Mouse (Mus musculus) adrenal gland, postnatal 10 days (tissue): ENCODE data around the gene Lnpk. TPM values are rescaled to one million over a fixed set of nuclear protein-coding genes. Genes with fewer than 3 reads are reported as not detected.

Experiments used
- DNase-seq: peaks from one replicate; pipeline ENCODE4 v3.0.0; 2021; ENCODE audit warnings: mixed read lengths
- long read RNA-seq, 2 experiments: library from polyadenylated mRNA; stranded (forward); transcript quantifications; one replicate each; pipeline ENCODE4 v2.0.0; 2021
- total RNA-seq, 2 experiments: library from RNA; stranded (reverse); gene quantifications; 2 replicates each; pipeline ENCODE4 v1.2.3; 2021

Gene Lnpk
- total RNA-seq = 10 to 100 TPM; 12.2 to 21.7 TPM
- long read RNA-seq, experiment 1, transcript Lnpk-201 (13 exons, 3,195 nt) = major isoform, 7 of 11 reads
- long read RNA-seq, experiment 1, partial matches to known transcripts = 1 of 11 reads
- long read RNA-seq, experiment 1, other reads (novel, unspliced or antisense) = 0 of 11 reads
- long read RNA-seq, experiment 2, transcript Lnpk-201 (13 exons, 3,195 nt) = major isoform, 5 of 6 reads
- long read RNA-seq, experiment 2, partial matches to known transcripts = 0 of 6 reads
- long read RNA-seq, experiment 2, other reads (novel, unspliced or antisense) = 0 of 6 reads

DNA sequence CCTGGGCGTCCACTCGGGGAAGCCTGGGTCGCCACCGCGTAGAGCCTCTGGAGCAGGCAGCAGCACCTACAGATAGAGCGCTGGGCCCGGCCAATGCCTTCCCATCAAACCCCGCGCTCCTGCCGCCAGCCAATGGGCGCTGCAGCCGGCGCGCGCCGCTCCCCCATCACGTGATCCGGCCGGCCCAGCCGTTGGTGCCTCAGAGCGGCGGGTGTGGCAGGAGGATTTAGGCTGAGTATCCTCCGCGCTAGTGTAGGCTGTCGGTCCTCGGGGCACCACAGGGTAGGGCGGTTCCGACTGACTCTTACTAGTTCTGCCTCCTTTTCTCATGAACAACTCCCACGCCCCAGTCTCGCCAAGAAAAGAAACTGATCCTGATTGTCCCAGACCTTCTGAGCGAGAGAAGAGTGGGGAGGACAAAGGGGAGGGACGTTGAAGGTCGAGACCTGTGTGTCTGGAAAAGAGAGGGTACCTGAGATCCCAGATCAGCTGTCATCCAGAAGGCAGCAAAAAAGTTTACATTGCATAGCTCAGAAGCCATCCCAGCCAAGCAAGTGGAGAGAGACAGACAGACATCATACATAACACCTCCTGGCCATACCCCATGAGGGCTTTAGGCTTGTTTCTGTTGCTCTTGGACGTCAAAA, at the start of gene Lnpk:
Gene Lnpk (minus strand): TSS at position 593 of the 647 bp plus-strand sequence.
- DNase-seq = peak; percentile 96

DNA sequence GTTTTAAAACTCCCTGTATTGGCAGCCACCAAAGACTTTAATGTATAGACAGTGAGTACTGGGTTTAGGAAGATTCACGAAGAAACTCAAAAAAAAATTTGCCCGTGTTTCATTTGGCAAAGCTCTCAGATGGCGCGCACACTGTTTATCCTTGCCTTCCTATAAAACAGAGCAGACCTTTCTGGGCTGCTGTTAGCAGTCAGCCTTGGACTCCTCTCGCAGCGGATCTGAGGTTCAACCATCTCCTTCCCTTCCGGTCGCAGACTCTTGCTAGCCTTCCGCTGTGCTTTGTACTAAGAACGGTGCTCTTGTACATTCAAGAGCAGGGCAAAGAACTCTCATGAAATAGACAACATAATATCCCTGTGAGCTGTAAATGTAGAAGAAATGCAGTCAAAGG, 41.1 kb upstream of the Lnpk start:
- DNase-seq = no peak

DNA sequence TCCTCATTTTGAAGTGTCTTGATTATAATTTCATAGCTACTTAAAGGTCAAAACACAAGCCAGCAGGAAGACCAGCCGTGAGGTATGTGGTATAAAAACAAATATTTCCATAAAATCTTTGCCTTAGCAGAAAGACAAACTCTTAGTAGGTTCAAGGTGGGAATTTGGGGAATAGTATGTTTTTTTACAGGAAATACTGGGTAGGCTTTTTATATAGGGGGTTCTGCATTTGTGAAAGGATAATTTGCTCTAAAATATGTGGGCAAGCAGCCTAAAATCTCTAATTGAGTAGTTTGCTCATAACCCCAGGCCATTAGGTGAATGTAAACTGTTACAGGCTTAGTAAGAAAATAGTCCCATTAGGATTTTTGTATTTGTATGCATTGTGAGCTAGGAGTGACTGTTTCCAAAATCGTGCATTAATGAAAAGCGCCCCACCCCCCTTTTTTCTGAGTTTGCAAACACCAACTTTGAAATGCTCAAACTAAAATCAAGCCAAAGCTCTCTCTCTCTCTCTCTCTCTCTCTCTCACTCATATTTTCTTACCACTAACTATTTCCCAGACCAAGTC, 40.5 kb upstream of the Lnpk start:
- no peak for DNase-seq

DNA sequence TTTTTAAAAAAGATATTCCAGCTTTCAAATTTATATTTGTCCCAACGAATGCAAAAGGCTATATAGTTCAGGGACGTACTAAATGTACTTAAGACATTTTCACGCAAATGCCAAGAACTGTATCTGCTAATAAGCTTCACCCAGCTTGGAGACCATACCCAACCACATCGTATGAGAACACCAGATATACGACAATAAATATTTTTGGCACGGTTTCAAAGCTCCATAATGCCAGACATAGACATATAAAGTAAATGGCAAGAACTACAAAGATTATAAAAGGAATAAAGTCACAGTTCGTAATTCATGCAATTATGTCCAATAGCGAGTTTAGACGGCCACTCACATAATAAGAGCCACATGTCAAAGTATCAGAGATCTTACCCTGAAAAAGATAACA, 38.5 kb upstream of the Lnpk start:
- no peak for DNase-seq

DNA sequence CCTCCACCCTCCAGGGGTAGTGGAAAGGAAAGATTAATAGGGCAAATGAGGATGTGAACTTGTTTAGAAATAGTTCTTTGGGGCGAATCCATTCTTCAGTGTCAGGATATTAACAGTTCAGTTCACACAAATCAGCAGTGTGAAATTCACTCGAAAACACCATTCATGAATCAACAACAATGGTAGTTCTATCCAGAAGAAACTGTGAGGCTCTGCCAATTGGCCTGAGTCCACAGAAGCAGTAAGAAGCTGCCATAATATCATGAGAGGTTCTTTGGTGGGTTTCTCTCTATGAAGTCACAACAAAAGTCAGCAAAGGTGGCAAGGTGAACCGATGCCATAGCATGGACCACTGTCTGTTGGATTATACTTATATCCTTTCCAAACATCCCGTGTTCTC, 32.2 kb upstream of the Lnpk start:
- no peak for DNase-seq

DNA sequence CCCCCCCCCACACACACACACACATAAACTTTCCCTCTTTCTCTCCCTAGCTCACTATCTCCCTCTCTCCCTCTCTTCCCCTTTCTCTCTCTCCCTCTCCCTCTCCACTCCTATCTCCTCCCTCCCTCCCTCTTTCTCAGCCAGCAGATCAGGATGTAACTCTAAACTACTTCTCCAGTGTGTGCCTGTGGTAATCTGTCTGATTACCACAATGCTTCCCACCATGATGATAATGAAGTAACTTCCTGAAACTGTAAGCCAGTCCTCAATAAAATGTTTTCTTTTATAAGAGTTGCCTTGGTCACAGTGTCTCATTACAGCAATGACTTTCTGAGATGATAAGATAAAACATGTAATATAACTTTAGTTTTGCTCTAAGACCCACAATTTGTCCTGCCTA, 30.1 kb upstream of the Lnpk start:
- DNase-seq = no peak

DNA sequence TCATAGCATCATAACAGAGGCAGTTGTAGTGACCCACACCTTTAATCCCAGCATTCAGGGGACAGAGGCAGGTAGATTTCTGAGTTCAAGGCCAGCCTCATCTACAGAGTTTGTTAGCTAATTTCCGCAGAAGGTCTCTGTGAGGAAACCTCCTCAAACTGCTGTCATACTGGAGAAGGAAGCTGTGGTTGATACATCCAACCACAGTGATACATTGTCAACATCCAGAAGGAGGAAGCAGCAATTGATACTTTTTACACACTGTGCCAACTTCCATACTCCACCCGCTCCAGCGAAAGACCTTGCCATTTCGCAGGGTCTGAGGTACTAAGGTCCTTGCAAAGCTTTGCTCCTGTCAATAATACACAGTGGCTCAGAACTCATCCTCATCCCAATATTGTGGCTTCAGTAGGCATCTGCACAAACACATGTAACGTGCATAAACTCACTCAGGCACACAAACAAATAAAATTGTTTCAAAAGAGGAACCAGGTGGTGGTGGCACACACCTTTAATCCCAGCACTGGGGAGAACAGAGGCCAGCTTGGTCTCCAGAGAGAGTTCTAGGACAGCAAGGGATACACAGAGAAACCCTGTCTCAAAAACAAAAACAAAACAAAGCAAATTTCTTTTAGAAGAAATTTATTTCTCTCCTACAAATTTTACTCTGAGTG, 27.0 kb upstream of the Lnpk start:
- DNase-seq = no peak

DNA sequence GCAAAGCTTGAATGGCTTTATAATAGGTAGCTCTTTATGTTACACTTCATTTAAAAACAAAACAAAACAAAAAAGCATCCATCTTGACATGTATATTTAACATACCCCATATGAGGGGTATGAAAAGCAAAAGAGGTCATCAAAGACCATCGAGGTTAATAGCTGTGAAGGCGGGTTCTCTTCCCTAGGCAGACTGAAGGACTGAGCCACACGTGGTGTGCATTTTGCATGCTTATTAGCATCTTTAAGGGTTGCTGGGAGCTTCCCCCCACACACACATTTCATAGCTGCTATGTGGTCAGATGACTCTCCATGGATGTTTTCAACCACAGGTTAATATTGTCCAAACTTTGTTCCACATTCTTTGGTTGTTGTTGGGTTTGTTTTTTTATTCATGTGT, 24.8 kb upstream of the Lnpk start:
- DNase-seq = no peak

DNA sequence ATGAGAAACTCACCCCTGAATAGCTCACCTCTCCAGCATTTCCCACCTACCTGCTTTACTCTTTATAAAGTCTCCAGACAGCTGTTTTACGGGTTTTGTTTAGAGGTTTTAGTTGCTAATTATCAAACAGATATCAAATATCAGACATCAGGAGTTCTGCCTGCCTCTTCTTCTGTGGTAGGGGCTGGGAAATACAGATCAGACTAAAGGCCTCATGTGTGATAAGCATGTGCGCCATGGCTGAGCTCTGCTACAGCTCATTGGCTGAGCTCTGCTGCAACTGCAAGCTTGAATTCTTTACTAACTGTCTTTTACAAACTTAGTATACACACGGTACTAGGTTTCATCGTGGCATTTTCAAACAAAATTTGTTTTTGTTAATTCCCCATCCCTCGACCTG, 23.2 kb upstream of the Lnpk start:
- no peak for DNase-seq

DNA sequence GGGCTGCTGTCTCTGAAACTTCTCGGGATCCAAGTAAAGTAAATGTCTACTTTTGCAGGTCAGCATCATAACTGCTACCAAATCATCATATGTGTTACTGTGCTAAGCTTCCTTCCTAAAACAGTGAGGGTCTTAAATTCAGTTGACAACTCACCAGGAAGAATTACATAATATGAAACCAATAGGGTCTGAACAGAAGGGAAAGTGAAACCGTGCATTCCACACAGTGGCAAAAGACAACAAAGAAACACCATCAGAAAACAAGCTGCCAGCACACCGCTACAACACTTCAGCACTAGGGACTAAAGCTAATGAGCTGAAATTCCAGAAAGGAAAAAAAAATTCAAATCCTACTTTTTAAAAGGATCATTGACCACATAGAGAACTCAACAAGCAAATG, 17.9 kb upstream of the Lnpk start:
- no peak for DNase-seq

DNA sequence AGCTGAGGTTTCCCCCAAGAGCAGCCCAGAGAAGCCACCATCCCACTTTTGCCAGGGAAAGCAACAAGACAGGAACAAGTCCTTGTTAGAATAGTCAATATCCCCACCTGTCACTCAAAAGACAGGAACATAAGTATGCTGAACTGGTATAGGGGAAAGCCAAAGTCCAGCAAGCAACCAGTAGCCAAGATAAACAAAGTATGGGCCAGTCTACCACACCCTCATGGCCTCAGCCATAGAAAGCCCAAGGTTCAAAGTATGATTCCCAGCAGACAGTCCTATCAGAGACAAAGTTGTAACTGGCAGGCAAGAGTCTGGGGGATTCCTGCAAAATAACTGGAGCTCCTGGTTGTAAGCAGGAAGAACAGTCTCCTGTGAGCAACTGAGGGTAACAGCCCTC, 16.9 kb upstream of the Lnpk start:
- DNase-seq = no peak

DNA sequence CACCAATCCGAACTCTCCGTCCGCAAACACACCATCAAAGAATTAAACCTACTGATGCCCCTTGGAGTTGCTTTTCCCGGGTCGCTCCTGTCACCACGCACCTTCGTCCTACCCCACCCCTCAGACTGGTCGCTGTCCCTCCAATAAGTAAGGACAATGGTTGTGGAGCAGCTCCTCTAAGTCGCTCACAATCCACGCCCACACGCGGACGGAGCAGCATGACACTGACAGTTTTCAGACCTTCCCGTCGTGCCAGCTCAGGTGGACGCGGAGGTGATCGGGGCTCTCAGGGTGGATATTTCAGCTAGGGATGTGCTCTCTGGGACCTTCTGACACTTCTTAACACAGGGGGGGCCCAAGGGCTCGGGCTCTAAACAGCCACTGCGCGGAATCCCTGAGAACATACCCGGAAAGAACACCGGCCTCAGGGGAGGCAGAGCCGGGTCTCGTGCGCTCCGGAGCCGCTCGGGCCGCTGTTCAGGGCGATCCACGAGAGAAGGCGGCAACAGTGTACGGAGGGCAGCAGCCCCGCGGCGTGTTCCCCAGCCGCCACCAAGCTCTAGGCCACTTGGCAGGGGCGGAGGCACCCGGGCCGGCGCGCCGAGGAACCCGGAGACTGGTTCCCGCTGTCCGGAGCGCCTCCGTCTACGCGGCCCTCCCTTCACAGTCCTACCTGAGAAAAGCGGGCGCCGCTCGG, 941 bp downstream of the Lnpk start:
- peak; percentile 49 for DNase-seq

DNA sequence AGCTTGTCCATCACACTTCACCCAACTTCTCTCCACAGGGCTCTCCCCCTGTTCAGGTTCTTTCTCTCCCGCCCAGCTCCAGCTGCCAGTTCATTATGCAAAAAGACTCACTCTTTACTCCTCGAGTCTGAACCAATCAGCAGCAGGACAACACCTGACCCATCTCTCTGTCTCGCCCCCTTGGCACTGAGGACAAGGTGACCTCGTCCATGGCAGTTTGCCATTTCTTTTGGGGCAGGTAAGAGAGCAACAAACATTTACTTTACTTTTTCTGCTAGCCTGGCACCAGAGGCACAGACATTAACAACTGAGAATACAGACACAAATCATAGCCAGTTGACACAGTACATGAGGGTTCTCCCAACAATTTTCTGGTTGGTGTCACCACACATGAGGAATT, 8.8 kb downstream of the Lnpk start:
- DNase-seq = no peak

DNA sequence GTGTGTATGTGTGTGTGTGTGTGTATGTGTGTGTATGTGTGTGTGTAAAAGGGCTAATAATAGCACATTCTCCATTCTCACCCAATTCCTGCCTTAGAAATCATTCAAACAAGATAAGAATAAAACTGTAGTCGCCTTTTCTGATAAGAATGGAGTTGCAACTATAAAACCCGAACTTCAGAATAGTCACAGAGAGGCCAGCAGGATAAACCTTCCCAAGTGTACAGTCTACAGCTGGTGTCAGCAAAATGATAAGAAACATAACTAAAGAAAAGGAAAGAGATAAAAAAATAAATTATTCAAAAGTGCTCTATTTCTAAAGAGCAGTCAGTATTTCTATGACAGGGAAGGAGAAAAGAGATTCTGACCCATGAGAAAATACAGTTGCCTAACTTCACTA, 19.4 kb downstream of the Lnpk start:
- no peak for DNase-seq

DNA sequence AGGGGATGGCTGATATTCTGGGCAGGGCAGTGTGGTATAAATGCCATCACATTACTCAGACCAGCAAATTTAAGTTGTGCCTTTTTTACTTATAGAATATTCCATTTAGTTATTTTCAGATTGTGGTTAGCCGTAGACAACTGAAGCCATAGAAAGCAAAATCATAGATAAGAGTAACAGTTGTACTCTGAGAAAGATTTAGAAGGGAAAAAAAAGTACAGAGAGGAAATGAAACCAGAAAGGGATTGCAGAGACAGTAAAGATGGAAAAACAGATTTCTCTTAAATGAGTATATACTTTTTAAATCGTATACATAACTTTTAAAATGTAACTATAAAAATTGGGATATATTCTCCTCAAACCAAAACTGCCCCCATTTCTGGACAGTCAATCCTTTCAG, 20.1 kb downstream of the Lnpk start:
- DNase-seq = no peak

DNA sequence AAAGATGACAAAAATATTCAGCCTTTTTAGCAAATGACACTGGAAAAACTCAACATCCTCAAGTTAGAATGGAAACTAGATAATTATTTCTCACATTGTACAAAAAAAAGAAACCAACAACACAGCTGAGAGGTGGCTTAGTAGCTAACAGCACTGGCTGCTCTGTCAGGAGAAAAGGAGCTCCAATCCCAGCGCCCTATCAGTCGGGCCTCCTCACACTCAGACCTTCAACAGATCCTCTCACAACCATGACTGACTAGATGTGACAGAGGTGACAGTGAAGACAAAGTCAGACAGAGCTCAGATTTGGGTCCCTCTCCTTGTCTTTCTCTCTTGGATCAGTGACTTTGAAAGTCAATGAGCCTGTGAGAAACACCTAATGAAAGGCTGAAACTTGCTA, 21.8 kb downstream of the Lnpk start:
- no peak for DNase-seq

DNA sequence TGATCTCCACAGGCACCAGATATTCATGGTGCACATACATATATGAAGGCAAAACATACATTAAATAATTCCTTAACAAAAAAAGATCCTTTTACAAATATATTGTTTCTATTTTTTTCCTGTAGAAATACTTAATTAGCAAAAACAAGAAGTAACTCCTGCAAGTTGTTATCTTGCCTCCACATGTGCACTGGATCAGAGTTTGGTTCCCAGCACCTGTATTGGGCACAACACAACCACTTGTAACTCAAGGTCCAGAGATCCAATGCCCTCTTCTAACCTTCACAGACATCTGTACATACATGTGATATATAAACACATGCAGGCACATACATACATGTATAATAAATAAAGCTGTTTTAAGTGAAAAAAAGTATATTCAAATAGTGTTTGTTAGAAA, 27.3 kb downstream of the Lnpk start:
- no peak for DNase-seq

DNA sequence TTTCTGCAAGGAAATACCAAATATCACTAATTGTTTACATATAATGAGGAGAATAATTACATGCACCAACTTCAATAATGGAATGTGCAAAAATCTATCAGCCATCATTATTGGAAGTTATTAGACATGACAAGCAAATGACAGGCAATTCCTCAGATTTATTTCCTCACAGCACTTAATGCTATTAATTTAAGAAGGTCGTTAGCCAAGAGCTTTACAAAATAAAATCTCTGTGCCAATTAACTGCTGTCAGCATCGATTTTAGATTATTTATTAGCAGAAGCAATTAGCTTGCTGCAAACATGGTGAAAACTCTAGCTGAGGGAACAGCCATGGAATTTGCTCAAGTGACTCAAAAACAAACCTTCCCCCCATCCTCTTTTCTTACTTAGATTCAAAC, 30.9 kb downstream of the Lnpk start:
- DNase-seq = no peak

DNA sequence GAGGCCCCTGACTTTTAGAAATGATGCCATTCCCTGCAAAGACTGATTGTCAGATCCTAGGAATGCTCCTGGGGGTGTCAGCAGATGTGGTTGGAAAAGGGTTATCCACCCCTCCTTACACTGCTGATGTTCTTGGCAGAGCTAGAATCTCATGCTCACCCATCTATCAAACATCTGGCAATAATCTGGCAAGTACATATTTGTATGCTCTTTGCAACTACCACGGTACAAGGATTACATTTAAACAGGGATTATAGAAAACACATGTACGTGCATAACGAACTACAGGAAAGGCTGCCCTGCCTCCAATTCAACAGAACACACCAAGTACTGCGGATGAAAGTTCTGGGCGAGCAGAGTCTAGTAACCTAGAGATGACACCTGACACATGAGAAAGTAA, 70.9 kb downstream of the Lnpk start:
- DNase-seq = no peak

DNA sequence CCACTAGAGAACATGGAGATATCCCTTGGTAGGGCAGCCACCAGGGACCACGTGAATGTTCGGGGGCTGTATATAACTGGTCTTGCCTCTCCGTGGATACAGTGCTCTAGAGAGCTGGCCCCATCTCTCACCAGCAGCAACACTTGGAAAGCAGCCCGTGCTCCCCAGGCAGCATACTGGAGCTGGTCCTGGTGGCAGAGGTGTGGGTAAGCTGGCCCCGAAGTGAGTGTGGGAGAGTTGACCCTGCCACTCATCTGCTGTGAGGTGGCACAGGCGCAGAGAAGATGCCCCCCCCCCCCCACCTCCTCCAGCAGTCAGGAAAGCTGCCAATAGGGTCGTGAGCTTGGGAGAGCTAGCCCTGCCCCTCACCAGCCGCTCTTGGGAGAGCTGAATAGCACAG, 72.8 kb downstream of the Lnpk start:
- no peak for DNase-seq

DNA sequence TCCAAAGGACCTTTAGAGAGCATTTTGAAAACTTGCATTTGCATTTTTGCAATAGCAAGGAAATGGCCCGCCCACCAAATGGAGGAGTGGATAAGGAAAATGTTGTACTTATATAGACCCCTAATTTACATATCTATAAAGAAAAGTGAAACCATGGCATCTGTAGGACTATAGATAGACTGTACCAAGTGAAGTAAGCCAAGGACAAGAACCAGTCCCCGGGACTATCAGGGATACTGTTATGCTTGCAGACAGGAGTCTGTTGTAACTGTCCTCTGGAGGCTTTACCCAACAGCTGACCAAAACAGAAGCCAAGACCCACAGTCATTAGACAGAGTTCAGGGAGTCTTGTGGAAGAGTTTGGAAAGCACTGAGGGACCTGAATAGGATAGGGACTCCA, 78.9 kb downstream of the Lnpk start:
- DNase-seq = peak; percentile 23

DNA sequence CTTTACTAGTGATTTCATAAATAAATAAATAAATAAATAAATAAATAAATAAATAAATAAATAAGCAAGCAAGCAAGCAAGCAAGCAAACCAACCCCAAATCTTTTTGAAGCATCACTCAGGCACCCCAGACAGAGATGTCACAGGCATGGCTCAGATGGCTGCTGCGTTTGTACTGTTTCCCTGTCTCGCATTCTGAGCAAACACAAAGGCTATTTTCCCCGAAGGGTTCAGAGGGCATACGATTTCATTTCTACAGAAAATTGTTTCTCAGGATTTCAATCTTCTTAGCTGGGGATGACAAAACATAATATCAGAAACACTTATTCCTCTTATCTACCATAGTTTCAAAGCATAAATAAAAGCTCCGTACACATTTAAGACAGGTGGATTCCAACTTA, 81.4 kb downstream of the Lnpk start:
- DNase-seq = no peak

DNA sequence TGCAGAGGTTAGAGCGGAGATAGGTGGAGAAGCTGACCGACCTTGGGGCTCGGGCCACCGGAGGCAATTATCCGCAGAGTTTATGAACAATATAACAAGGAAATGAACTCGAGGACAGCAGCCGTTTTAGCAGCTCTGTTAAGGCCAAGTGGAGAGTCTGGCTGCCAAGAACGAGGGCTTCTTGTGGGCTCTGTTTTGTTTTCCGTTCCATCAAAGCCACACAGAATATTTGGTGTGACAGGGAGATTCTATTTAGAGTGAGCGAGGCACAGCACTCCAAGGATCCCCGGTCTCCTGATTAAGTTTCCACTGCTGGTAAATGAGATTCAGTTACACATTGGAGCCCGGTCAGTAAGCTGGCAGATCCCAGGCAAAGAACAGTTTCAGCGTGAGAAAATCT, 87.8 kb downstream of the Lnpk start:
- no peak for DNase-seq
